Mouse (Mus musculus) cerebellum, adult 8-10 months (tissue): ENCODE measurements around the gene Zfp189.
"Not testable (repeated sequence)": the region's sequence is repeated elsewhere in the genome, so short reads cannot be mapped to it uniquely, and the experiment has no call there.

Source experiments
- DNase-seq: peaks from one replicate; pipeline ENCODE4 v3.0.0; 2022

The Zfp189 gene

DNA sequence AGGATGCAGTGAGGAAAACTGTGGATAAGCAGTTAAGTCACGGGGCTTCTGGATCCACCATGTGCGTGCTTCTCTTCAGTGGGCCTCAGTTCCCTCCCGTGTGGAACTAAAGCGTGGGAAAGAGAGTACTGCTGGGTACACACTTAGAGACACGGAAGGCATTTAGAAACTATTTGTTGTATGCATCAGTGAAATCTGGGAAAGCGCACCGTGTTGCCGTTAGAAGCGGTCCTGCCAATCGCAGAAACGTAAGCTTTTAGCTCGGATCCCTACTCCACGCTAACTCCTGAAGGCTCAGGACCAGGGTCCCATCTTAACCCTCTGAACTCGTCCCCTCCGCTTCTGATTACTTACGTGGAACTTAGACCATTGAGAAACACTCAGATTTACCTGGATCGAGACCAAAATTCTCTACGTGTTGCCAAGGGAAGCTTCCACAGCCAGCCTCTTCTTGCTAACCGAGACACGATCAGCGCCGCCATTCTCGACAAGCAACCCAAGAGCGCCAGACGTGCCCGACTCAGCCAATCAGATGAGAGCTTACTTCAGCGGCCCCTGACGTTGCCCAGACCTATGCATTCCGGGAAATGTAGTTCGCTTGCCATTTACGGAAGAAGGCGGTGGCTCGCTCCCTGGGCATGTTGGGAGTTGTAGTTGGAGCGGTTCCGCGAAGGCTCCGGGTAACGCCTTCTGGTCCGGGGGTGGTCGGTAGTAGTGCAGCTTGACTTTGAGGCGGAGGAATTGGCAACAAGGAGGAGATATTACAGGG, at the start of gene Zfp189, which contains the start of gene Mrpl50:
Gene Zfp189 (plus strand): TSS at position 605 of the 769 bp plus-strand sequence.
Gene Mrpl50 (minus strand): TSS at position 522 of the 769 bp plus-strand sequence.
- DNase-seq: peak; percentile 90

DNA sequence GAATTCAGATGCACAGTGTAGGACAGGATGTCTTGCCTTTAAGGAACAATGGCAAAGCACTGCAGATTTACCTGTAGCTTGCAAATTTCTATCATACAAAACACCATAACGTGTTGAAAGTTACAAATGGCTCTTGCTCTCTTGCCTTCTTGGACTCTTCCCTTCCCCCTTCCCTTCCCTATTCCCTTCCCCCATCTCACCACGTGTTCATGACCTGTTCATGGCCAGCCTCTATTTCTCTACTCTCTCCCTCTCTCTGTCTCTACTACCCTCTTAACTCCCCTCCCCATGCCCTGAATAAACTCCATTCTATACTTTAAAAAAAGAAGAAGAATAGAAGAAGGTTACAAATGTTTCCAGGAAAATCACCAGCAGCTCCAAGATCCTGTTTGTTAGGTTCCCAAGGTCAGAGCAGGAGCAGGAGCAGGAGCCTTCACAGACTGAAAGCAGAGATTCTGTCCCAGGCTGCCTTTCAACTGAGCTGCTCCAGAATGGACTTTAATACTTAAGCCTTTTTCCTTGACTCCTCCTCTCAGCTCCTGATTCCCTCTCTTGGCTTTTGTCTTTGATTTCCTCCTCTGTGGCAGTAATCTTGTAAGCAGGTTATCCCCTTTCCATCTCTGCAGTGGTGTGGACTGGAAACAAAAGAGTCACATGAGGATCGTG, 47.4 kb upstream of the Zfp189 start, which contains the start of gene Acnat1:
Gene Acnat1 (minus strand): TSS at position 478 of the 666 bp plus-strand sequence.
- DNase-seq: no peak

DNA sequence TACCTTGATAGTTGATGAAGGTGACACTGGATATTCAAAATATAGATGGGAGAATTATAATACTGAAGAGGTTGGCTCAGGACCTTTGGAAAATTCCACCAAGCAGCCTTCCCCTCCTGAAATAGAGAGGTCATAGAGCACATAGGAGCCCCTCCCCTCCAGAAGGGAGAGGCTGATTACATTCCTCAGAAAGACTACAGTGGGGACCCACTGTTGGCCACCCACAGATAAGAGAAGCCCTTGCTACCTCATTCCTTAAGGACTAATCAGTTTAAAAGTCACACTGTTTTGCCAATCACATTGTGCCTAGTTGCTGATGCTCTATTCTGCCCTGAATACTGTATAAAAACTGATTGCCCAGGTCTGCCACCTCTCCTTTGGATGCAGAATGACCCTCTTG, 46.4 kb upstream of the Zfp189 start:
- DNase-seq: no peak

DNA sequence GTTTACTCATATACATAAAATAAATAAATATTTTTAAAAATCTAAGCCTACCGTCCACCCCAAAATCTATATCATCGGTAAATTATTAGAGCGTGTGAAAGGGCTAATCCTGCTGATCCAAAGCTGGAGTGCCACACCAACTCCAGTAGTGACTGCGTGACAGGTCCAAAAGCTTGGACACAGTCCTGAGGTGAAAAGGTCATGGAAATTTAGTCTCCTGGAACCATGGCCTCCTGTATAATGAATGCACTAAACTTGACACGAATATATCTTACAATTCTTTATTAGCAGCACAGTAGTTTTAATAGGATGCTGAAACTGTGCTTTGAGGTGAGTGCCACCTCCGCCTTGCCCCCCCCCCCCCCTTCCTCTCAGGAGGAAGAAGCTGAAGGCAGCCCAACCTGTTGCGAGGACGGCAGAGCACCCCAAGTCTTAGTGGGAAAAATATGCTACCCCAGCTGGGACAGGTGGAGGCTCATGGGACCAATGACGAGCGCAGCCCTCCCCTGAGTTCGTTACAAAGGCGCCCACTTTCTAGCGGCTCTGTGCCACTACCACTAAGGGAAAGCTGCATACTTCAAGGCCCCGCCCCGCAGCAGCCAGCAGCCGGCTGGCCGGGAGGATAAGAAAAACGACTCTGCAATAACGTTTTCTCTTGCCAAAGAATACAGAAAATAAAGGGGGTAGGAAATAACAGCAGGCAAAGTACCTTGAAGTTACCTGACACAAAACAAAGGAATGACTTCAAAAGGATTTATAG, 42.7 kb upstream of the Zfp189 start:
- no peak for DNase-seq

DNA sequence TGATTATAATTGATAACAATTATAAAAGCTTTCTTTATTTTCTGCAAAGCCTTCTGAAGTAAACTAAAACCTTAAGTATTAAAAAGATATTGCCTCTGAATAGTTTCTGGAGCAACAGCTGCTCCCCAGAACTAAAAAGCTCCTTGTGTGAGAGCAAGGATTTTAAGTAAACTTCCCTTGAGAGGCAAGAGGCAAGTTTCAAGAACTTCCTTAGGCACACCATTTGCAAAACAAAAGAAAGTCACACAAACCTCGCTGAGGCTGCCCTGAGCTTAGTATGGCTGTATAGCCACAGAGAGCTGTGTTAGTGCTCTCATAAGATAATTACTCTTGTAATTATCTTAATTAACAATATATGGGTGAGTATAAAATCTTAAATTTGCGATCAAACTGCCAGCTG, 41.9 kb upstream of the Zfp189 start:
- not testable (repeated sequence) for DNase-seq

DNA sequence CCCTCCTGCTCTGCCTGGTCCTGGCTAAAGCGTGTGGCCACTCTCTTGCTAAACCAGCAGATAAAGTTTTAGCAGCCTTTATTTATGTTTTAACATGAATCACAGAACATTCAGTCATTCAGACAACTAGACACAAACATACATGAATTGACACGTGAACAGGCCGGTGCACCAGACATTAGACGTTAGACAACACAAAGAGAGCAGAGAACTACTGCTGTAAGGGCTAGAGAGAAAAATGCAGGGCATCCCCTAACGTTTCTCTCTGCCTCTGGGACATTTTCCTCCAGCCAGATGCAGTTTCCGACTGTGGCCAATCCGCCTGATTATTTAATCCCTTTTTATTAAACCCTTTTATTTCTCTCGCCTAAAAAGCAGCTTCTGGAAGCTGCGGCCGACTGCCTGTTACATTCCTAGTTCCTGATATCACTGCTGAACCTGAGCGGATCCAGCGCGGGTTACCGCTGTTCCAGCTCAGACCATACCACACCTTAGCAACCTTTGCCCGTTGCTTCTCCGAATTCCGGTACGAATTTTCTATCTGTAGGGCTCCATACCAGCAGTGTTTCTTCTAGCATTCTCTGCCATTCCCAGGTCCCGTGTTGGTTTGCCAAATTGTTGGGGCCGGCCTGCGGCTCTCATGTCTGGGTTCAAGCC, 40.7 kb upstream of the Zfp189 start:
- no peak for DNase-seq

DNA sequence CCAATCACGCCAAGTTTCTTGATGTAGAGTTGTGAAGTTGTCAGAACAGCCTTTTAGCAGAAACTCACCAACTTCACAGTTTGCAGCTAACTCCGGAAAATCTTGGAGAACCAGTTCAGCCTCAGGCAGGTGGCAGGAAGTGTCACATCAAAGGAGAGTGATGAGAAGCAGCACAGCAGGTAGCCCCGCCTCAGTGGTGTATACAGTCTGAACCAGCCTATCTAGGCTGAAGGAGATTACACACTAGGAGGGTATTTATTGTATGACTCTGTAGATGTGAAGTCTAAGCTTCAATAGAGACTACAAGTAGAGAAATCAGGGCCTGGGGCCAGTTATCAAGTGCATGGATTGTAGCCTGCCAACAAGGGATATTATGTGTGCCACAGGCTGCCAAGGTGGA, 40.1 kb upstream of the Zfp189 start:
- DNase-seq: no peak

DNA sequence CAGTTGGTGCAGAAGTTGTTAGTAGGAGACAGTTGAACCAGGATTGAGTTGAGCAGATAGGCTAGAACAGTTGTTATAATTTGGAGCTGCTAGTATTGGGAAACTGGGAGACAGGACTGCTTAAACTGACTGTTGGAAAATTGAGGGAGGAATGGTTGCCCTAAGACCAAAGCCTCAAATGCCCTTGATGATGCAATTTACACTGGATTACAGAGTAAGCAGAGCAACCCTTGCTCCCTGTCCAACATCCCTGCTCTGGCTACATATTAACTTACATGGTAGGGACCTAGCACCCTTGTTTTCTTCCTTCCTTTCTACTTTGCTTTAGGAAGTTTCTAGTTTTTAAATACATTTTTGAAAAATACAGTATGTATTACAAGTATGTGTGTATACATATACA, 35.5 kb upstream of the Zfp189 start:
- no peak for DNase-seq

DNA sequence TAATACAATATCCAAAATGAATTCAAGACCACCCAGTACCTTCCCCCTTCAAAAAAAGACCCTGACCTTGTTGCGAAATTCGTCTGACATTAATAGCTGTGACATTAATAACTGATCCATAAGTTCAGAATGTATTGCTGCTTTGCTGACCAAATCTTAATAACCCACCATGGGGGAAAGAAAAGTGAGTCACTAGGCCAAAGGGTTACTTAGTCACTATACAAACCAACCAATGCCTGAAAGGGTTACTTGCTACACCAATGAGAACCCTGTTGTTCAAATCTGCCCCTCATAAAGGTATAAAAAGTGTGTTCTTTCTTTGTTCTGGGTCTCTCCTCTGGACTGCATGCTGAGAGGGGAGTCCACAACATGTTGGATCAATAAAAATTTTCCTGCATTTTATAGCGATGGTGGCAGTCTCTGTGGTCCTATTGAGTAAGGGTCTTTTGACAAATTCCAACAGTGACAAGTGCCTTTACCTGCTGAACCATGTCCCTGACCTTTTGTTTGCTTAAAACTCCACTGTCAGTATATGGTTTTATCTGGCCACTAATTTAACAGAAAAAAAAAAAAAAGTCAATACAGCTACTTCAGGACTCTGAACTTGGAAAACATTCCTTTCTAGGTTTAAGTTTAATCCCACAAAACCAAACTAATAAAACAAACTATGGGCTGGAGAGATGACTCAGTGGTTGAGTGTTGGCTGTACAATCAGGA, 34.9 kb upstream of the Zfp189 start:
- not testable (repeated sequence) for DNase-seq

DNA sequence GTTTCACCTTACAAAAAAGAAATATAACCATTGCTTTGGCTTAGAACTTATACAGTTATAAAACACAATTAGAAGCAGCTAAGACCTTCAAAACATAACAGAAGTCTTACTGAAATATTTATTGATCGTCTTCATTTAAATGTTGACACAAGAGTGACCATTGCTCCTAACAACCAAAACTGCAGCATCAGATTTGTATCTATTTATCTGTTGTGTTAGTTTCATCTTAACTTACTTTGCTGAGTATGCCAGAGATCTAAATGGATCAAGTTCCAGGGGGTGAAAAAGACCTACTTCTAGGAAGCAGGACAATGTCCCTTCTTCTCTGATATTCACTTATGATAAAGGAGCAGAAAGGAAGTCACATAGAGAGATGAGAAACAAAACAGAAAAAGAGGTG, 17.4 kb upstream of the Zfp189 start:
- no peak for DNase-seq

DNA sequence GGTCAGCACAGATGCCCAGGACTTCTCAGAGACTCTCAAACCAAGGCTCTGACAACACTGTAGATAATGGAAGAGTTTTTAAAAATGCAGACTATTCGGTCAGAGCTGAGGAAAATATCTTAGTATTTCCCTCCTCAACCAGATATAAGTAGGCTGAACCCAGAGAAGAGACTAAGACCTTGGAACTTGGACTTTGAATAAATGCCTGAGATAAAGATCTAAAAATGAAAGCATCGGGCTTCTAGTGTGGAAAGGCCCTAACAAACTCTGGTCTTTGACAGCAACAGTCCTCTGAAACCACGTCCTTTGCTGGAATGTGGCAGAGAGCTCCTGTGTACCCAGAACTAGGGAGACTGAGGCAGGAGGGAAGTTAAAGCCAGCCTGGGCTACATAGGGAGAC, 14.6 kb upstream of the Zfp189 start, which contains the start of gene Baat:
Gene Baat (minus strand): TSS at position 172 of the 400 bp plus-strand sequence.
- DNase-seq: no peak

DNA sequence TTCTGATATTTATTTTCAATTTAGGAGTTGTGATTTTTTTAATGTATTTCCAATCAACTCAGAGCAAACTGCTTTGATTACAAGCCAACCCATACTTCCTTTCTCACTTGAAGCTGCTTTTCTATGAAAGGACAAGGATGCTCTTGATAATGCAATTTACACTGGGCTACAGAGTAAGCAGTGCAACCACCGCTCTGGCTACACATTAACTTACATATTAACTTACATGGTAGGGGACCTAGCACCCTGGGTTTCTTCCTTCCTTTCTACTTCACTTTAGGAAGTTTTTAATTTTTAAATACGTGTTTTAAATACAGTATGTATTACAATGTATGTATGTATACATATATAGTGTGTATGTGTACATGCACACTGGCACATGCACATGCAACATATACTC, 11.8 kb upstream of the Zfp189 start:
- DNase-seq: no peak

DNA sequence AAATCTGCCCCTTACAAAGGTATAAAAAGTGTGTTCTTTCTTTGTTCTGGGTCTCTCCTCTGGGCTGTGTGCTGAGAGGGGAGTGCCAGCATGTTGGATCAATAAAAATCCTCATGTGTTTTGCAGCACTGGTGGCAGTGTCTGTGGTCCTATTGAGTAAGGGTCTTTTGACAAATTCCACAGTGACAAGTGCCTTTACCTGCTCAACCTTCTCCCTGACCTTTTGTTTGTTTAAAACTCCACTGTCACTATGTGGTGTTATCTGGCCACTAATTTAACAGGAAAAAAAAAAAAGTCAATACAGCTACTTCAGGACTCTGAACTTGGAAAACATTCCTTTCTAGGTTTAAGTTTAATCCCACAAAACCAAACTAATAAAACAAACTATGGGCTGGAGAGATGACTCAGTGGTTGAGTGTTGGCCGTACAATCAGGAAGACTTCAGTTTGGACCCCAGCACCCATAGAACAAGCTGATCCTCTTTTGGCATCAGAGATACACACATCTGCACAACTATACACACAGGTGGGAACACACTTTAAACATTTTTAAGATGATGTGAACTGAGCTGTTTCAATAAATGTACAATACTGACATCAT, 10.6 kb upstream of the Zfp189 start:
- DNase-seq: not testable (repeated sequence)

DNA sequence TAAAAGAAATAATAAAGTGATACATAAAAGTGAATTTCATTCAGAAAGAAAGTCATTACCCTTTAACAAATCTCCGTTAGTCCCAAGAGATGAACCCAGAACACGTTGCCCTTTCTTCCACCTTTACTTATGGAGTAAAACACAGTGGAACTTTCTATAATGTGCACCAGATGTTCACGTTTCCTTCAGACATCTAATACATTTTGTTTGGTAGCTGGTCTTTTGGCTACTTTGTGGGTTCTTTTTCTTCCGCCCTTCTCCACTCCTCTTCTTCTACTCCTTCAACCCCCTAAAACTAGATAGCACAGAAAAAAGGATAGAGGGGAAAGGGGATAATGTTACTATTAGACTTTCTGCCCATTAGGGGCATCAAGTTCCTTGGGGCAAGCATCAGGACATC, 8.3 kb upstream of the Zfp189 start:
- no peak for DNase-seq

DNA sequence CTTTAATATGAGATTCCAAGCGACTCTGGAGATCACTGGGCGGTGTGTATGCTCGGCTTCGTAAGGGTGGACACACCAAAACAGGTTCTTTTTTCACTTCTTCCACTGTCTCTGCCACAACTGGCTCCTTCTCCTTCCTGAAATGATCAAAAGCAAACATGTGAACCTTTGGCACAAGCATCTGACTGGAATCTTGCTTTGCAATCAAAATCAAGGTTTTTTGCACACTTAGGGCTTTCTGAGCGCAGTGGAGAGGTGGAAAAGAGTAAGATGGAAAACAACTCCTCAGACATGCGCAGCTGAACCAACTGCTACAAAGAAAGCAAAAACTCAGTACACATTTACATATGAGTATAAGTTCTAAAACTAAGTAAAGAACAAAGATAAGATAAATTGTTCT, 6.5 kb upstream of the Zfp189 start:
- no peak for DNase-seq

DNA sequence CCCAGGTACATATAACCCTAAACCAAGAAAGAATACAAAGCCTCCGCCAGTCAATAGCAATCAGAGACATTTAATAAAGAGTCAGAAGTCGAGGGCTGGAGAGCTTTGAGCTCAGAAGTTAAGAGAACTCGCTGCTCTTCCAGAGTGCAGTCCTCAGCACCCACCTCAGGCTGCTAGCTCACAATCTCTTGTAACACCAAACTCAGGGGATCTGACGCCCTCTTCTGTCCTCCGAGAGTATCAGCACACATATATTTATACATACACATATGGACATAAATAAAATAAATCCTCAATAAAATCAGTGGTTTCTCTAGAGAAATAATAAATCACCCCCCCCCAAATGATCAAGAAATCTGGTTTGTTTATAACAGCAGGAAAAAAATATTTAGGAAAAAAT, 1.5 kb upstream of the Zfp189 start:
- no peak for DNase-seq

DNA sequence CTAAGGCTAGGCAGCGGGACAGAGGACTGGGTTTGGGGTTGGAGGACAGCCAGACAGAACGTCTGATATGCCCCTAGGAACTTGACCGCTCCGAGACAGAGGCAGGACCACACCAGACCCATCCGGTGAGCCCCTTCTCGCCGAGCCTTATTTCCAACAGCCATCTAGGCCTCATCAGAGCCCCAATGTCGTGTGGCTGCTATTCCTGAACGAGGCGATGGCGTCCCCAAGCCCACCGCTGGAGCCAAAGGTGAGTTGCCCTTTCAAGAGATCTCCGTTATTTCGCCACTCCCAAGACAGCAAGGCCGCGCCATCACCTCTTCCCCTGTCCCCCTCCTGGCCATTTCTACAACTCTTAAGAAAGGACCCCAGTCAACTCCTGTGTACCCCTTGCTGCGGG, 370 bp downstream of the Zfp189 start:
- DNase-seq: no peak

DNA sequence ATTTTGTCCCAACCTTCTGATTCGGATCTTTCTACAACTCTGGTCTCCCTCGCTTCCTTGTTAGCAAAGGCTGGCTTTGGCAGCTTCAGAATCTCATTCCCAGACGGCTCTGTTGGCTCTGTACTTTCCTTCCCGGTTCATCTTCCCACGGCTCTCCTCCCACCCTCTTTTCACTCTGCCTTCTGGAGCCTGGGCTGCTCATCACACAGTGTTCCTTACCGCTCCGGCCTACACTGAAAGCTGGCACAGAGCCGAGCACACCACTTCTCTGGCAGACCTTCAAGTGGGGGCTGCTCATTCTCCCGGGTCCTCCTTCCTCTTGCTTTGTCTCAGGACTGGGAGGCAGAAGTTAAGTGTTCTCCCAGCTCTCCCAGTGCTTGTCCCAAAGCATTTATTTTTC, 1.6 kb downstream of the Zfp189 start:
- peak; percentile 19 for DNase-seq

DNA sequence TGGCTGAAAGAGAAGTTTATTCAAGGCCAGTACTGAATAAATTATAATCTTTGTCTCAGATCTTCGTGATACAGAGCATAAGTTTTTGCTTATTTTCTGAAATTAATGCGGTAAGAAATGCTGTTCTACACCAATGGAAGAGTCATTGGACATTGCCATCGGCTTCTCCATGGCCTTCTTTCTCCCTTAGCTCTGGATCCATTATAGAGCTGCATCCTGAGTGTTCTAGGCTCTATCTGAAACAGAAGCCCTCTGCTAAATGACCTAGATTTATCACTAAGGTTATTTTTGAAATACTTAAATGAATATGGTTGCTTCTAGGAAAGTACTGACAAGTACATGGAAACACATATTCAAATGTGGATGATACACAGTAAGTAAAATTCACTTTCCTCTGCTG, 14.1 kb downstream of the Zfp189 start:
- no peak for DNase-seq

DNA sequence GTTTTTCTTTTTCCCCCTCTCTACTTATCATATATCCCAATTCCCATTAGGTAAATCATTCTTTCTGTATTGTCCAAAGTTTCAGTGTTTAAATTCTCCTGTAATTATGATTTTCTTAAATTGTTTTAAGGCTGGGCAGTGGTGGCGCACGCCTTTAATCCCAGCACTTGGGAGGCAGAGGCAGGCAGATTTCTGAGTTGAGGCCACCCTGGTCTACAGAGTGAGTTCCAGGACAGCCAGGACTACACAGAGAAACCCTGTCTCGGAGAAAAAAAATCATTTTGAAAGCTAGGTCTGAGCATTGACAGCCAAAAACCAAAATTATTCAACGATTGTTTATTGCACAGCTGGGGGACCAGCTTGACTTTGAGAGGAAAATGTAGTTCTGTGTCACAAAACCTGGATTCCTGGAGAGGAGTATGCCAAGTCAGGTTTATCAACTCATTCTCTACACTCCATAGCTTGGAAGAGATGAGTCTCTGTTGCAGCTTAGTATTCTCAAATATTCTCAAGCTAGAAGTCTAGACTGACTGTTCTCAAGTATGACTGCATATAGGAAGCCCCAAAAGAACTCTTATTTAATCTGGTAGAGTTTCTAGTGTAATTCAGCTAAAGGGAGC, 14.8 kb downstream of the Zfp189 start:
- DNase-seq: no peak

DNA sequence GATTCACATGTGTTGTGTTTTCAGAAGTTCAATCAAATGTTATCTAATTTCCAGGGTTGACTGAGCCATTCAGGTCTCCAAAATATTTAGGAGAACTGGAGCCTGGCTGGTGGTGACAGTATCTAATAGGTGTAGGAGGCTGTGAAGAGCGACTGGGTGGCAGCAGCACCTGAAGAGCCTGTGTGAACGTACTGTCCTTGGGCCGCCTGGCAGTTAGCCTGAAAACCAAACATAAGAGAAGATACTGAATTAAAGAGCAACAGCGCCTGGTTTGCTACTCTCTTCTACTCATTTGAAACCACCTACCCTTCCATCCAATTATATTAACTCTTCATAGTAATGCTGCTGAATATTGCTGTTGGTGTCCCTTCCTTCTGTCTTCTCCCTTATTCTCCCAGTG, 15.7 kb downstream of the Zfp189 start:
- DNase-seq: no peak
